Mouse (Mus musculus) liver, postnatal 0 days (tissue): Measurements from ENCODE around the gene Dpt.

Source experiments
- CTCF ChIP-seq: sonication (generic); IDR thresholded peaks from 2 replicates; pipeline ENCODE4 v1.5.1; 2016; ENCODE audit warnings: antibody characterized with exemption, low read depth
- EP300 ChIP-seq: IDR thresholded peaks from 2 replicates; pipeline ENCODE4 v1.6.1; 2016; ENCODE audit warnings: antibody characterized with exemption, low read depth, mild to moderate bottlenecking

GRCm38 (mm10) chr1:164786165-164786564, 10.3 kb upstream of the Dpt start:
- TF ChIP-seq CTCF (no peak), EP300 (no peak)
